Mouse (Mus musculus): ENCODE data around the gene Arsa. TPM values are rescaled to one million over a fixed set of nuclear protein-coding genes. Genes with fewer than 3 reads are reported as not detected.

Arsa gene
- polyA plus RNA-seq, 1 experiment from 2014 or later: 19.8 TPM

DNA sequence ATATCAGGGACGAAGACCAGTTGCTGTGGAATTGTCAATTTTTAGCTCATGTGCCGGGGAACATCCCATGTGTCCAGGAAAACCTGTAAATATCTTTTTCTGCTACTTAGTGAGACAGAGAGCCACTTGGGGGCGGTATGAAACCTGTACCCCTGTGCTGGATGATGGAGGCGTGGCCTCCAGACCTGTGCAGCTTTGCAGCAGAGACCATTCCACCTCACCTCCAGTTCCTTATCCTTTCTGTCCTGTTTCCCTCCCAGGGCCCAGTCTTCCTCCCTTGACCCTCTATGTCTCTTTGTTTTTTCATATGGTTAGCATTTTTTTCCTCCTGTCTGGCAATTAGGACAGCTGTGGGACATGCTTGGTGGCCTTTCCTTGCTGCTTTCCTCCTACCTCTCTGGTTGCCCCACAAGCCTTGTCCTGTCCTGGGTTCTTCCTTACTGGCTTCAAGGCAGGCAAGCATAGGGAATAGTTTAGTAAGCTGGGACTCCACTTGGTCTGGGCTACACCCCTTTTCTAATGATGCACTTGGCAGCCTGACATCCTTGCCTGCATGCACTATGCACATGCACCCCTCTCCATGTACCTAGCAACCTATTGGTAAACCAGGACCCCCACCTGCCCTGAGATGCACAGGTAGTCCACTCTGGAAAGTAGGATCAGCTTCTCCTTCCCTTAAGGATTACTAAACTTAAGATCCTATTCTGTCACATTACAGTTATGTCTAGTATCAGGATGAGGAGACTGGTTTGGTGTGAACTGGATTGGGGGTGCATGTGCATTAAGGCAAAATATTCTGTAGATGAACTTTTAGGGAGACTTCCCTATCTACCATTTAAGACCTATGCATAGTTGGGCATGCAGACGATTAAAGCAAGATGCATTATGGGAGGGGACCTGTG lies 13.6 kb downstream of the Arsa start:
- Histone ChIP-seq H3K27me3 (no peaks in the 10 kb centered on the region), H3K9ac (no peak overlapping the region), H3K36me3 (peaks cover 38% of the 10 kb centered on the region), H3K4me1 (peaks cover 7% of the 10 kb centered on the region), H3K4me2 (replicated peaks) (no peak overlapping the region), H3K27ac (no peak overlapping the region), H3K4me3 (no peak overlapping the region), H3K9me3 (replicated peaks) (no peaks in the 10 kb centered on the region)
- 61% methylated on average over 5 of the region's 5 CpGs for WGBS
- no peak for ATAC-seq (ENCODE audit: low FRiP score)

DNA sequence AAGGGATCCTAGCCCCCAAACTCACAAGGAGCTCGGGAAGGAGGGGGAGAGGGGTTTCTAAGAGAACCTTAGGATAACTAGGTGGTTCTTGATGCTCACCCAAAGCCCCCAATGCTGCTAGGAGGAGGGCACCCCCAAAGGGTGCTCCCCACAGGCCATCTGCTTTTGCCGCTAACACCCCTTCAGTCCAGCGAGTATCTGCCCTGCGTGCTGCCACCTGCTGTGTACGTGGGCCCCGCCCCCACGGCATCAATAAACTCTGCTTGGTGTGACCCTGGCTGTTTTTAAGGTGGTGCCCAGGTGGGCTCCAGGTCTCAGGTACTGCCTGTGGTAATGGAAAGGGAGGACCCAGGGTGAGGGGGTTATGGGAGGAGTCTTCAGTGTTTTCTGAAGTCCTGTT lies 15.0 kb downstream of the Arsa start:
- Histone ChIP-seq H3K4me1 (peaks cover 11% of the 10 kb centered on the region), H3K9me3 (replicated peaks) (no peaks in the 10 kb centered on the region), H3K4me3 (no peak overlapping the region), H3K27ac (no peak overlapping the region), H3K4me2 (replicated peaks) (no peak overlapping the region), H3K36me3 (peaks cover 51% of the 10 kb centered on the region), H3K27me3 (no peaks in the 10 kb centered on the region), H3K9ac (no peak overlapping the region)
- no peak for ATAC-seq (ENCODE audit: low FRiP score)
- WGBS: 84% methylated on average over 7 of the region's 7 CpGs

DNA sequence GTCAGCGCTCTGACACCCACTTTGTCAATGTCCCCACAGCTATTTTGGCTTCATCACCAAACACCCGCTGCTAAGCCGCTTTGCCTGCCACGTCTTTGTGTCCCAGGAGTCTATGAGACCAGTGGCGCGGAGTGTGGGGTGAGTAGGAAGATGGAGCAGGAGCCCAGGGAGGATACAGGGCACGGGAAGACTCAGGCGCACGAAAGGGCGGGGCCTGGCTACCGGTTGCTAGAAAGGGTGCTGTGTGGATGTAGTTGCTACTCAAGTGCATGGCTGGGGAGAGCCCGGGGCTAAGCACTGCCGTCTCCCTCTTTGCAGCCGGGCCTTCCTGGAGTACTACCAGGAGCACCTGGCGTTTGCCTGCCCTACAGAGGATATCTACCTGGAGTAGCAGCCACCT lies 15.9 kb downstream of the Arsa start:
- no peaks in the 10 kb centered on the region for H3K27me3 ChIP-seq
- peaks cover 11% of the 10 kb centered on the region for H3K4me1 ChIP-seq
- no peak for ATAC-seq (ENCODE audit: low FRiP score)
- H3K27ac ChIP-seq: no peak overlapping the region
- no peak overlapping the region for H3K4me2 ChIP-seq (replicated peaks)
- peaks cover 60% of the 10 kb centered on the region for H3K36me3 ChIP-seq
- no peak overlapping the region for H3K4me3 ChIP-seq
- H3K9ac ChIP-seq: no peak overlapping the region
- 85% methylated on average over 15 of the region's 15 CpGs for WGBS
- no peaks in the 10 kb centered on the region for H3K9me3 ChIP-seq (replicated peaks)

DNA sequence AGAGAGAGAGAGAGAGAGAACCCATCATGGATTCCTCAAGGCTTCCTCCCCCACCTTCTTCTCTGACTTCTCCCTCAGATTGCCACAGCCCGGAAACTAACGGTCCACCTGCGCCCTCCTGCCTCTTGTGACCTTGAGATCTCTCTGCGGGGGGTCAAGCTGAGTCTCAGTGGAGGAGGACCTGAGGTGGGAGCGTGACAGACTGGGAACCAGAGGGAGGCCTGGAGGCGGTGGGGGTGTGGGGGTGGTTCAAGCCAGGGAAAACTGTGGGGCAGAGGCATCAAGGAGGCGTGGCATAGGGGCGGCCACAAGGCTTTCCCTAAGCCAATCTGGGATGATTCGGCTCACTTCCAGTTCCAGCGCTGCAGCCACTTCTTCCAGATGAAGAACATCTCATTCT lies 16.9 kb downstream of the Arsa start:
- Histone ChIP-seq H3K36me3 (peaks cover 61% of the 10 kb centered on the region), H3K27ac (no peak overlapping the region), H3K9me3 (replicated peaks) (no peaks in the 10 kb centered on the region), H3K4me1 (peaks cover 19% of the 10 kb centered on the region), H3K27me3 (no peaks in the 10 kb centered on the region), H3K9ac (no peak overlapping the region), H3K4me3 (no peak overlapping the region), H3K4me2 (replicated peaks) (no peak overlapping the region)
- no peak for ATAC-seq (ENCODE audit: low FRiP score)
- WGBS: 67% methylated on average over 10 of the region's 10 CpGs

DNA sequence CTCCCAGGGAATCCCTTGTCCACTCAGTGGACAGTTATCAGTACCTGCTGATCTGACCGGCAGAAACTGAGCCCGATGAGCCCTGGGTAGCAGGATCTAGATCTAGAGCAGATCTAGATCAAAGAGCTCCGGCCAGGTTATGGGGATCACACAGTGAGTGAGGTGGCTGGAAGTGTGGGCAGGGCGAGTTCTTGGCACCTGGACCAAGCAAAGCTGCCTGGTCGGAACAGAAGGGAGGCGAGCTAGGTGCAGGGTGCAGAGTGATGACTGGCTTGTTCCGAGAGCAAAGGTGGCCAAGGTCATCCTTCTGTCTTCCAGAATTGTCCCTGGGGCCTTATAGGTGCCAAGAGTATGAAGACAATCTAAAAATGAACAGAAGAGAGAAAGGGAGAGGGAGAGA lies 17.4 kb downstream of the Arsa start:
- Histone ChIP-seq H3K27me3 (no peaks in the 10 kb centered on the region), H3K9ac (no peak overlapping the region), H3K4me3 (no peak overlapping the region), H3K4me2 (replicated peaks) (no peak overlapping the region), H3K9me3 (replicated peaks) (no peaks in the 10 kb centered on the region), H3K27ac (no peak overlapping the region), H3K4me1 (peaks cover 20% of the 10 kb centered on the region), H3K36me3 (peaks cover 61% of the 10 kb centered on the region)
- no peak for ATAC-seq (ENCODE audit: low FRiP score)
- 93% methylated on average over 7 of the region's 7 CpGs for WGBS

- H3K36me3 ChIP-seq: peaks cover 61% of the 10 kb centered on the region
- 96% methylated on average over 15 of the region's 15 CpGs for WGBS
These were observed 18.3 kb downstream of the Arsa start for GRCm38 (mm10) chr15:89458942-89459341.

DNA sequence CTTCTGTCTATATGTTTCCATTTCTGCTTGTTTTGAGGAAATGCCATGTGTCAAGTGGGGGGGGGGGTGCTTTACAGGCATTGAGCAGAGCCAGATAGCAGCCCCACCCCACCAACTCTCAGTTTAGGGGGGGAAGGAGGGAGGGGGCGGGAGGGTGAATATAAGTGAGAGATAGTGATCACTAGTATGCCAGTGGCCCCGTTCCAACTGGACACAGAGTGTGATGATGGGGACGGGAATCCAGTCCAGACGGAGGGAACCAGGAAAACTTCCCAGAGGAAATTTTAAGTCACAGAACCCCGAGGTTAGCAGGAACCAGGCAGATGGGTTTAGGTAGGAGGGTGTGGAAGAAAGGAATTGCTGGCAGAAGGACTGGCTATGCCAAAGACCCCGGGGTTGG lies 21.6 kb downstream of the Arsa start:
- no peak for ATAC-seq (ENCODE audit: low FRiP score)
- no peak overlapping the region for H3K27ac ChIP-seq
- H3K36me3 ChIP-seq: peaks cover 41% of the 10 kb centered on the region
- H3K4me3 ChIP-seq: peak overlapping the region; percentile 78
- peaks cover 11% of the 10 kb centered on the region for H3K27me3 ChIP-seq
- H3K4me2 ChIP-seq (replicated peaks): peak overlapping the region; percentile 83
- peak overlapping the region; percentile 82; the same call in 1 of the 2 replicates for H3K9ac ChIP-seq
- H3K9me3 ChIP-seq (replicated peaks): no peaks in the 10 kb centered on the region
- H3K4me1 ChIP-seq: peaks cover 23% of the 10 kb centered on the region
- 81% methylated on average over 6 of the region's 6 CpGs for WGBS

More at GRCm38 (mm10) chr15:89458942-89459341, 18.3 kb downstream of the Arsa start:
- no peaks in the 10 kb centered on the region for H3K27me3 ChIP-seq
- H3K4me1 ChIP-seq: peaks cover 21% of the 10 kb centered on the region
- no peak for ATAC-seq (ENCODE audit: low FRiP score)
- no peaks in the 10 kb centered on the region for H3K9me3 ChIP-seq (replicated peaks)
- no peak overlapping the region for H3K27ac ChIP-seq
- no peak overlapping the region for H3K4me2 ChIP-seq (replicated peaks)
- no peak overlapping the region for H3K4me3 ChIP-seq
- H3K9ac ChIP-seq: no peak overlapping the region

GRCm38 (mm10) chr15:89454857-89455256 lies 22.4 kb downstream of the Arsa start:
- peak overlapping the region; percentile 86 for H3K27ac ChIP-seq
- peak overlapping the region; percentile 78 for H3K4me3 ChIP-seq
- peaks cover 23% of the 10 kb centered on the region for H3K4me1 ChIP-seq
- 18% methylated on average over 4 of the region's 6 CpGs for WGBS
- peaks cover 11% of the 10 kb centered on the region for H3K27me3 ChIP-seq
- H3K9me3 ChIP-seq (replicated peaks): no peaks in the 10 kb centered on the region
- H3K36me3 ChIP-seq: peaks cover 33% of the 10 kb centered on the region
- peak overlapping the region; percentile 83 for H3K4me2 ChIP-seq (replicated peaks)
- ATAC-seq (ENCODE audit: low FRiP score): peak; percentile 41; the same call in 1 of the 2 replicates
- H3K9ac ChIP-seq: peak overlapping the region; percentile 82

DNA sequence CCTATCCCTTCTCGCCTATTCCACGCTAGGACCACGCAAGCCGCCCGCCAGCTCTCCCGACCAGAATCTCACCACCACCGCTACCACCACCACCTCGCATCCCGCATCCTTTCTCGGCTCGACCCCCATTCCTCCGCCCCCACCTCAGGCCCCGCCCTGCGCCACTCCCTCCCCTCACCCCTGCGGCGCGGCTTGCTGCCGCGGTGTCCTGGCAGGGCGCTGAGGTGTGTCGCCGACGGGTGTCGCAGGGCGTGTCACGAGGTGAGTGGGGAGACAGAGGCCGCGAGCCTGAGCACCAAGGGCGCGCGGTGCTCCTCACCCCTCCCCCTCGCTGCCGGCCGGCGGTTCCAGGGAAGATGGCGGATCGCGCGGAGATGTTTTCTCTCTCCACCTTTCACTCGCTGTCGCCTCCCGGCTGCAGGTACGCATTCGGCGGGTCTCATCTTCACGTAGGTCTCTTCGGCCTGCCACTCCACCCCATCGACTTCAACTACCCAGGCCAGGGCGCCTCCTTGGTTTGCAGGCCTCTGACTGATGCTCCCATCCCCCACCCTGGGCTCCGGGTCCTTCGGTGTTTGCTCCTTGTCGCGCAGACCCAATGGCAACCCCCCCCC lies 23.3 kb downstream of the Arsa start, which contains the start of gene Mapk8ip2:
TSS of gene Mapk8ip2 (plus strand) at position 49 of the 614 bp plus-strand sequence.
- peak within 1 kb of the TSS; percentile 78 for H3K4me3 ChIP-seq
- H3K27me3 ChIP-seq: peaks cover 11% of the 10 kb centered on the region
- H3K27ac ChIP-seq: peak within 1 kb of the TSS; percentile 86
- peaks cover 26% of the 10 kb centered on the region for H3K36me3 ChIP-seq
- peak; percentile 76 for ATAC-seq (ENCODE audit: low FRiP score)
- under 1% methylated on average over 53 of the region's 53 CpGs for WGBS
- no peaks in the 10 kb centered on the region for H3K9me3 ChIP-seq (replicated peaks)
- H3K4me2 ChIP-seq (replicated peaks): peak within 1 kb of the TSS; percentile 83
- peak within 1 kb of the TSS; percentile 82 for H3K9ac ChIP-seq
- peaks cover 23% of the 10 kb centered on the region for H3K4me1 ChIP-seq

GRCm38 (mm10) chr15:89452906-89453864 lies 24.0 kb downstream of the Arsa start:
- peak overlapping the region; percentile 83 for H3K4me2 ChIP-seq (replicated peaks)
- no peaks in the 10 kb centered on the region for H3K9me3 ChIP-seq (replicated peaks)
- peak overlapping the region; percentile 78 for H3K4me3 ChIP-seq
- H3K4me1 ChIP-seq: peaks cover 23% of the 10 kb centered on the region
- peaks cover 11% of the 10 kb centered on the region for H3K27me3 ChIP-seq
- peak overlapping the region; percentile 82 for H3K9ac ChIP-seq
- H3K36me3 ChIP-seq: peaks cover 19% of the 10 kb centered on the region
- WGBS: 4% methylated on average over 24 of the region's 24 CpGs
- peak overlapping the region; percentile 86 for H3K27ac ChIP-seq
- peak; percentile 53 for ATAC-seq (ENCODE audit: low FRiP score)

DNA sequence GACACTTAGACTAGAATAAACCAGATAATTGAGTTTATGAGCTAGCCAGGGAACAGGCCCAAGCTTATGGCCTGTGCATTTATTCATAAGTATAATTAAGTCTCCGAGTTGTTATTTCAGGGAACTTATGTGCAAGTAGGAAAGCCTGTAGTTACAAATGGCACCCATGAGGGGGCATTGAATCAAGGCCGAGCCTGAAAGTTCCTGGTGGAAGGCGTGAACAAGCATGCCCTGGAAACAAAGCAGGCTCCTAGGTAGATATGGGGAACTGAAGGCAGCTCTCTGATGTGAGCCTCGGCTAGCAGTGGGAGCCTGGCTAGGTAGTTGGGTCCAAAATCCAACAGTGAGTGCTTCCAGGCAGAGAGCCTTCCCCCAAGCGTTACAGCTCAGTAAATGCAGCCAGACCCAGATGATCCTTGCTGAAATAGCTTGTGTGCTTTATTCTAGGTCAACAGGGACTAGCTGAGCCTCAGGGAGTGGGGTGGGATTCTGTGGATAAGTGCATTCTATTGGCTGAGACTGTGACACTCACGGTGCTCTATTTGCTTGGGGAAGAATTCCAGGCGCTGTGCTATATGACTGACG lies 34.6 kb downstream of the Arsa start:
- 45% methylated on average over 8 of the region's 8 CpGs for WGBS
- Histone ChIP-seq H3K36me3 (no peaks in the 10 kb centered on the region), H3K27me3 (no peaks in the 10 kb centered on the region), H3K9me3 (replicated peaks) (no peaks in the 10 kb centered on the region), H3K27ac (no peak overlapping the region), H3K4me2 (replicated peaks) (no peak overlapping the region), H3K9ac (no peak overlapping the region), H3K4me3 (no peak overlapping the region), H3K4me1 (no peaks in the 10 kb centered on the region)
- ATAC-seq (ENCODE audit: low FRiP score): no peak

Measured in hindbrain, embryonic 12.5 days (tissue).